Comparison of ENCODE assay signal across 10 mouse cellular contexts in genomic region chr19:58060199-58060853, GRCm38 (mm10).
DNase-seq lines count a peak whose midpoint lies in the region; ATAC-seq and TF ChIP-seq lines count a peak whose summit lies in the region.
"Had no signal": no experiment of that assay in that cellular context is flagged by ENCODE, and none has a peak within 500 bp of the region (broad histone marks: within the 10 kb centered on the region; RNA-seq: fewer than 3 reads in every experiment).

No protein-coding gene starts in this region.

- H3K9ac ChIP-seq in heart, embryonic 13.5 days: peak overlapping the region; percentile 54
- no peak overlapping the region for H3K9ac ChIP-seq in forebrain, postnatal 0 days
- H3K9ac ChIP-seq in midbrain, embryonic 14.5 days (replicated peaks; ENCODE audit: low read length): no peak overlapping the region
- no peak overlapping the region for H3K9ac ChIP-seq in liver, embryonic 12.5 days
- H3K9ac ChIP-seq: liver, postnatal 0 days had no signal

- no peaks in the 10 kb centered on the region for H3K36me3 ChIP-seq in heart, embryonic 13.5 days
- no peaks in the 10 kb centered on the region for H3K36me3 ChIP-seq in embryonic facial prominence, embryonic 10.5 days (replicated peaks)
- H3K36me3 ChIP-seq in forebrain, postnatal 0 days (ENCODE audit: insufficient read depth): no peaks in the 10 kb centered on the region
- no peaks in the 10 kb centered on the region for H3K36me3 ChIP-seq in midbrain, embryonic 14.5 days (ENCODE audit: control insufficient read depth, insufficient read depth, low read length)
- H3K36me3 ChIP-seq in liver, embryonic 12.5 days: no peaks in the 10 kb centered on the region

- H3K27me3 ChIP-seq in heart, embryonic 13.5 days (replicated peaks): no peaks in the 10 kb centered on the region
- peaks cover 9% of the 10 kb centered on the region for H3K27me3 ChIP-seq in embryonic facial prominence, embryonic 10.5 days (replicated peaks; ENCODE audit: low read depth, poor library complexity, severe bottlenecking)
- no peaks in the 10 kb centered on the region for H3K27me3 ChIP-seq in forebrain, postnatal 0 days (ENCODE audit: insufficient read depth, low read length)
- H3K27me3 ChIP-seq in midbrain, embryonic 14.5 days (ENCODE audit: control insufficient read depth, insufficient read depth, low read length): no peaks in the 10 kb centered on the region
- H3K27me3 ChIP-seq in liver, embryonic 12.5 days (replicated peaks): peaks cover 8% of the 10 kb centered on the region; the same call in 1 of the 2 replicates

- WGBS in heart, embryonic 13.5 days: 25% methylated on average over 12 of the region's 12 CpGs
- 20% methylated on average over 12 of the region's 12 CpGs for WGBS in embryonic facial prominence, embryonic 10.5 days
- 20% methylated on average over 12 of the region's 12 CpGs for WGBS in forebrain, postnatal 0 days
- WGBS in midbrain, embryonic 14.5 days: 15% methylated on average over 12 of the region's 12 CpGs
- 24% methylated on average over 12 of the region's 12 CpGs for WGBS in liver, embryonic 12.5 days (ENCODE audit: insufficient replicate concordance)

- TF ChIP-seq CTCF in forebrain, postnatal 0 days (IDR thresholded peaks at IDR 0.05; ENCODE audit: low read depth): no peak

- intact Hi-C loops in heart, postnatal 14 days (cut with DNase I): no loop called here
- intact Hi-C loops in left cerebral cortex, postnatal 10 days (cut with DNase I): no loop called here

- no peak for DNase-seq in heart, postnatal 14 days
- peak; percentile 47 for DNase-seq in embryonic facial prominence, embryonic 10.5 days (ENCODE audit: low spot score)
- DNase-seq in forebrain, postnatal 0 days: no peak
- peak; percentile 49 for DNase-seq in midbrain, embryonic 14.5 days
- DNase-seq in left cerebral cortex, postnatal 10 days (ENCODE audit: extremely low spot score in 1 of 2, low spot score in 2 of 2): no peak
- no peak for DNase-seq in cerebellum, postnatal 14 days
- DNase-seq: layer of hippocampus, postnatal 36 days; liver, postnatal 0 days had no signal

- peaks cover 54% of the 10 kb centered on the region for H3K4me1 ChIP-seq in heart, embryonic 13.5 days
- H3K4me1 ChIP-seq in embryonic facial prominence, embryonic 10.5 days: peaks cover 48% of the 10 kb centered on the region
- H3K4me1 ChIP-seq in forebrain, postnatal 0 days (ENCODE audit: insufficient read depth): peaks cover 8% of the 10 kb centered on the region; the same call in 1 of the 2 replicates
- H3K4me1 ChIP-seq in midbrain, embryonic 14.5 days (ENCODE audit: control insufficient read depth, insufficient read depth, low read length): peaks cover 49% of the 10 kb centered on the region
- peaks cover 17% of the 10 kb centered on the region; the same call in 1 of the 2 replicates for H3K4me1 ChIP-seq in liver, embryonic 12.5 days

- H3K9me3 ChIP-seq in heart, embryonic 13.5 days: no peaks in the 10 kb centered on the region
- no peaks in the 10 kb centered on the region for H3K9me3 ChIP-seq in embryonic facial prominence, embryonic 10.5 days
- no peaks in the 10 kb centered on the region for H3K9me3 ChIP-seq in forebrain, postnatal 0 days (ENCODE audit: low read length)
- H3K9me3 ChIP-seq in midbrain, embryonic 14.5 days (ENCODE audit: control insufficient read depth, low read length): no peaks in the 10 kb centered on the region
- H3K9me3 ChIP-seq in liver, embryonic 12.5 days (replicated peaks): no peaks in the 10 kb centered on the region

- peak overlapping the region; percentile 48; the same call in 1 of the 2 replicates for H3K27ac ChIP-seq in heart, embryonic 13.5 days (replicated peaks)
- peak overlapping the region; percentile 61; the same call in 1 of the 2 replicates for H3K27ac ChIP-seq in embryonic facial prominence, embryonic 10.5 days (replicated peaks)
- H3K27ac ChIP-seq in forebrain, postnatal 0 days (ENCODE audit: low read depth, low read length): no peak overlapping the region
- peak overlapping the region; percentile 33 for H3K27ac ChIP-seq in midbrain, embryonic 14.5 days (replicated peaks; ENCODE audit: low read depth, low read length)
- no peak overlapping the region for H3K27ac ChIP-seq in liver, embryonic 12.5 days

- H3K4me2 ChIP-seq in heart, embryonic 13.5 days: peak overlapping the region; percentile 62
- peak overlapping the region; percentile 30 for H3K4me2 ChIP-seq in forebrain, postnatal 0 days (ENCODE audit: low read depth)
- peak overlapping the region; percentile 41 for H3K4me2 ChIP-seq in midbrain, embryonic 14.5 days (ENCODE audit: low read length)
- H3K4me2 ChIP-seq in liver, embryonic 12.5 days: no peak overlapping the region

- ATAC-seq in heart, embryonic 13.5 days (ENCODE audit: extremely low read depth, insufficient number of reproducible peaks, low FRiP score, low TSS enrichment): no peak
- peak; percentile 8; the same call in 1 of the 2 replicates for ATAC-seq in forebrain, postnatal 0 days
- ATAC-seq in midbrain, embryonic 14.5 days (ENCODE audit: low FRiP score, low TSS enrichment): peak; percentile 43; the same call in 1 of the 2 replicates
- ATAC-seq in liver, embryonic 12.5 days: no peak
- ATAC-seq: liver, postnatal 0 days had no signal

- H3K4me3 ChIP-seq in heart, embryonic 13.5 days: peak overlapping the region; percentile 30; the same call in 1 of the 2 replicates
- peak overlapping the region; percentile 28; the same call in 1 of the 2 replicates for H3K4me3 ChIP-seq in embryonic facial prominence, embryonic 10.5 days
- no peak overlapping the region for H3K4me3 ChIP-seq in forebrain, postnatal 0 days (ENCODE audit: low read depth, low read length)
- H3K4me3 ChIP-seq in midbrain, embryonic 14.5 days (replicated peaks; ENCODE audit: low read depth, low read length): no peak overlapping the region
- H3K4me3 ChIP-seq in liver, embryonic 12.5 days: no peak overlapping the region

Comparison
In these comparisons a context has a peak if more than half of its experiments do, and no peak if none do; other contexts are left out.
1. ATAC-seq: peak in forebrain, postnatal 0 days (single experiment) and midbrain, embryonic 14.5 days (single experiment); none in heart, embryonic 13.5 days (single experiment) and liver, embryonic 12.5 days (single experiment).
2. H3K27ac ChIP-seq: peak in heart, embryonic 13.5 days (single experiment), embryonic facial prominence, embryonic 10.5 days (single experiment) and midbrain, embryonic 14.5 days (single experiment); none in forebrain, postnatal 0 days (single experiment) and liver, embryonic 12.5 days (single experiment).
3. H3K4me3 ChIP-seq: peak in heart, embryonic 13.5 days (single experiment) and embryonic facial prominence, embryonic 10.5 days (single experiment); none in forebrain, postnatal 0 days (single experiment), midbrain, embryonic 14.5 days (single experiment) and liver, embryonic 12.5 days (single experiment).
4. DNase-seq: peak in embryonic facial prominence, embryonic 10.5 days (single experiment) and midbrain, embryonic 14.5 days (single experiment); none in heart, postnatal 14 days (0 of 2), forebrain, postnatal 0 days (single experiment), left cerebral cortex, postnatal 10 days (0 of 2) and cerebellum, postnatal 14 days (0 of 2).